Mouse (Mus musculus): ENCODE measurements around the gene Panx2.
A peak's percentile ranks its signal among the peaks of the same experiment; 100 is the strongest.

Panx2 gene

DNA sequence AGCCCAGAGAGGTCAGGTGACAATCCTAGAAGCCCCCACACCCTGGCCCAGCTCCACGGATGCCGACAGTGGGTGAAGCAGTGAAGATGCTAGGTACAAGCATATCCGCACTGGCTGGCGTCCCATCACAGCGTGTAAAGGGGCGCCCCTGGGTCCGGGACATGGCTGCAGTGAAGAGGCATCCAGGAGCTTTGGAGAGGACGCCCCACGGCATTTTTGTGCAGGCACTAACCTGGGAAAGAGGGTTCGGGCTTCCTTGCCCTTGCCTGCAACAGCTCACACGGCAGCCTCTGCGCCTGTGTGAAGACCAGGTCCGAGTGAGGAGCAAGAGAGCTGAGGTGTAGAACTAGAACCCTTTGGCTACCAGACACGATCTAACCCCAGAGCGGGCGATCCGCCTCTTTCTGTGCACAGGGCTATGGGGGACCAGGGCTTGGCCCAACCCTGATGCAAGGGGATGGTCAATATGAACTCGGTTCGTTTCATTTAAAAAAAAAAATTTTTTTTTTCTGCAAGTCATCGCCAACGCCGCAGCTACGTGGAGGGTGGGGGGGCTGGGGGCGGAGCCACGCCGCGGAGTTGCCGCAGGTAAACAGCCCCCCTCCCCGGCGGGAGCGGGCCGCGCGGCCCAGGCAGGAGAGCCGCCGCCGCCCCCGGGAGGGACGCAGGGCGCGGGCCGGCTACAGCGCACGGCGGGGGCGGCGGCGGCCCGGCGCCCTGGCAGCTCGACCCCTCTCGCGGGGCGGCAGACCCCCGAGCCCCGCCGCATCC, at the start of gene Panx2:
Gene Panx2, plus strand, starts transcription at position 574 of the 771 bp plus-strand sequence.
- DNase-seq (ENCODE audit: low read depth, low spot score): peak; percentile 34

DNA sequence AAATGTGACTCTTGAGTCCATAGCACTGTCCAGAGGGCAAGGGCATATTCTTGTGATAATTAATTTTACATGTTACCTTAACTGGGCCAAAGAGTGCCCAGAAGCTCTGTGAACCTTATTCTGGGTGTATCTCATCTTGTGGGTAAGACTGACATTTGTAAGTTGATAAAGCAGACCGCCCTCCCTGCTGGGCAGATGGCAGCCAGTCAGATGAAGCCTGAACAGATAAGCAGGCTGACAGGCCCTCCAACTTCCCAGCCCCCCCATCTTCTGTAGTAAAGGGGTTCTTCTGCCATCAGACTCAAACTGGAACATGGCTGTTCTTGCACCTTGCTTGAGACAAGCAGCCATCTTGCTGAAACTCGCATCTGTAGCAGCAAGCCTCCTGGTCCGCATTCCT, 42.8 kb upstream of the Panx2 start:
- no peak for DNase-seq (ENCODE audit: low read depth, low spot score)

DNA sequence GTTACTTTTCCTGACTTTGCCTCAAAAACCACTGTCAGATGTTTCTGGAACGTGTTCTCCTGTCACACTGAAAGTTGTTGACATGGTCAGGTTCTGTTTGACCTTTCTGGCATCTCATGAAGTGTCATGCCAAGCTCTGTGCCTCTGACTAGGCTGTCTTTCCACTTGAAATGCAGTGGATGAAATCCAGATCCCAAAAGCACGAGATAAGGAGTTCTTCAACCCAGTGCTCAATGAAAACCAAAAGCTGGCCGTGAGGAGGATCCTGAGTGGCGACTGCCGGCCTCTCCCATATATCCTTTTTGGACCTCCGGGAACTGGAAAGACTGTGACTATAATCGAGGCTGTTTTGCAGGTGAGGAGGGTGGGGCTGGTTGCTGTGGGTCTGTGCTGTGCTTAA, 39.4 kb upstream of the Panx2 start:
- no peak for DNase-seq (ENCODE audit: low read depth, low spot score)

DNA sequence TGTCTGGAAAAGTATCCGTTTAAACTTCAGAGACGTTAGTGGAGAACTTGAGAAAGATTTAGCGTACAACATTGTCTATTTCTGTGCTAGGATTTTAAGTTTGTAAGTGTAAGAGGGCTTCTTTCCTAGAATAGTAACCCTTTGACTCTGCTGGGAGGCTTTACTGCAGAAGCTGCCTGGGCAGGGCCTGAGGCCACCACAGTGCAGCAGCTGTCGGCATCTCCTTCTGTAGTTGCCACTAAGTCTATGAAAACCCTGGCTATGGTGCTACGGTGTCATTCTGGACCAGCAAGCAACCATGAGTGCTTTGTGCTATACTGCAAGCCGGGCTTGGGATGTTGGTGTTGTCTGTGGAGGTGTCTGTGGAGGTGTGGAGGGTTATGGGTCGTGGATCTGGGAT, 39.0 kb upstream of the Panx2 start:
- DNase-seq (ENCODE audit: low read depth, low spot score): no peak

DNA sequence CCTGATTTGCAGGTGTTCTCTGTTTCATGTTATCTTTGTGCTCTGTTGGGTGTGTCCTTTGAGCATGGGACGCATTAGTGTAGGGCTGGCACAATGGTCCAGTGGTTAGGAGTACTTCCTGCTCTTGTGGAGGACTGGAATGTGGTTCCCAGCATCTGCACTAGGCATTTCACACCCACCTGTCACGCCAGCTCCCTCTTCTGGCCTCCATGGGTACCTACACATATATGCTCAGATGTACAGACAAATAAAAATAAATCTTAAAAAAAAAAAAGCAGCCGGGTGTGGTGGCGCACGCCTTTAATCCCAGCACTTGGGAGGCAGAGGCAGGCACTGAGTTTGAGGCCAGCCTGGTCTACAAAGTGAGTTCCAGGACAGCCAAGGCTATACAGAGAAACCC, 15.2 kb upstream of the Panx2 start:
- DNase-seq (ENCODE audit: low read depth, low spot score): no peak

DNA sequence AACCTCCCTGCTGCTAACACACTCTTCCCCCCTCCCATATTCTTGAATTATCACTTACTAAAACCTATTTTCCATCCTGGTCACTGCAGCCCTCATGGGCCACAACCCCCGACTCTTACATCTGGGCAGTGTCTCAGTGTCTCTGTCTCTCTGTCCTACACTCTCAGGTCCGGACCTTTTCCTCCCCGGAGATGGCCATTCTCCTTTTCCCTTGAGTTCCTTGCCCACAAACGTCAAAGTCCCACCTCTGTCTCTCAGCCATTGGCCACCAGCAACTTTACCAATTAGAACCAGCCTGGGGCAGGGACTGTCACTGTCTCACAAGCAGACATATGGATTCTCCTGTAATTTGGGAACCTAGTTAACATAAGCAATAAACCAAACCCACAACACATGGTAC, 13.2 kb upstream of the Panx2 start:
- no peak for DNase-seq (ENCODE audit: low read depth, low spot score)

DNA sequence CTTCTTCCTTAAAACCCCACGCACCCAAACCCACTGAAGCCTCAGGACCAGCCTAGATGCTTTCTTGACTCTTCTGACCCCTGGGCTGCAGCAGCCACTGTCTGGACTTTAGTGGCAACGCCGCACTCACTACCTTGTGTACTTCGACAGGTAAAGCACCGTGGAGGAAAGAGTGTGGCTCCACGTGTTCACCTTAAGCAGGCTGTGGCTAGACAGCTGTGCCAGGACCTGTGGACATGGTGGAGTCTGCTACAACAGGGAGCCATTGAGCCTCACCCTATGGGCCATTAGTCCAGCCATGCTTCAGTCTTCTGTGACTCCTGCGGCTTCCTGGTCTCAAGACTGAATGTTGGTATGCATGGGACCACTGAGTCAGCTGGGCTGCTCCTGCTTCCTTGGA, 4.9 kb upstream of the Panx2 start:
- DNase-seq (ENCODE audit: low read depth, low spot score): no peak

DNA sequence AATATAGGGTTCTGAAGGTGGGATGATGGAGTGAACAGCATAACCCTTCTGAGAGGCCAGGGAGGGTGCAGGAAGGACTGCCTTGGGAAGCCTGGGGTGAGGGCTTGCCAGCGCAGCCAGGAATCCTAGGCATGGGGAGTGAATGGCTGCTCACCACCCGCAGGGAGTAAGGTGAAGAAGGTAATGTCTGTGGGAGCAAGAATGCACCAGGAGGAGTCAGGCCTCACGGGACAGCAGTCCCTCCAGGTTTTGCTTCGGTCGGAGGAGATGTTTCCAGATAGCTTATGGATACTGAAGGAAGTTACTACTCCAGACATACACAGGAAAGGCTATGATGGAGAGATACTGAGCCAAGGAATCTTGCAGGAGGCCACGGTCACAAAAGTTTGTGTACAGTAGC, 798 bp upstream of the Panx2 start:
- no peak for DNase-seq (ENCODE audit: low read depth, low spot score)

DNA sequence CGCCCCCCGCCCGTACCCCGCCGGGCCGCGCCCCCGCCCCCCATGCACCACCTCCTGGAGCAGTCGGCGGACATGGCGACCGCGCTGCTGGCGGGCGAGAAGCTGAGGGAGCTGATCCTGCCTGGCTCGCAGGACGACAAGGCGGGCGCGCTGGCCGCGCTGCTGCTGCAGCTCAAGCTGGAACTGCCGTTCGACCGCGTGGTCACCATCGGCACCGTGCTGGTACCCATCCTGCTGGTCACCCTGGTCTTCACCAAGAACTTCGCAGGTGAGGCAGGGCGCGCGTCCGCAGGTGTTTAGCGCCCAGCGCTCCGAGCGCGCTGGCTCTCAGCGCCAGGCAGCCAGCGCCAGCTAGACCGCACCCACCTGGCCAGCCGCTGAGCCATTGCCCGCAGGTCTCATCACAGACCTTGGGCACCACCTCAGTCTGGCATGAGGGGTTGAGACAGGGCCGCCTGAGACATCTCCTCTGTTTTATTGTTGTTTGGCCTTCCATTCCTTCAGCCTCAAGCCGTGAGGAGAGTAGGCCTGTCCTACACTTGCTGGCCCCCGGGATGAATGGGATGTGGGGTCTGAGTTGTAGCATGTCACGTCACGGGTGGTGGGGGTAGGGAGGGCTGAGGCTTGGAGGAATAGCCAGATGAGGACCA, 623 bp downstream of the Panx2 start:
- DNase-seq (ENCODE audit: low read depth, low spot score): peak; percentile 25

DNA sequence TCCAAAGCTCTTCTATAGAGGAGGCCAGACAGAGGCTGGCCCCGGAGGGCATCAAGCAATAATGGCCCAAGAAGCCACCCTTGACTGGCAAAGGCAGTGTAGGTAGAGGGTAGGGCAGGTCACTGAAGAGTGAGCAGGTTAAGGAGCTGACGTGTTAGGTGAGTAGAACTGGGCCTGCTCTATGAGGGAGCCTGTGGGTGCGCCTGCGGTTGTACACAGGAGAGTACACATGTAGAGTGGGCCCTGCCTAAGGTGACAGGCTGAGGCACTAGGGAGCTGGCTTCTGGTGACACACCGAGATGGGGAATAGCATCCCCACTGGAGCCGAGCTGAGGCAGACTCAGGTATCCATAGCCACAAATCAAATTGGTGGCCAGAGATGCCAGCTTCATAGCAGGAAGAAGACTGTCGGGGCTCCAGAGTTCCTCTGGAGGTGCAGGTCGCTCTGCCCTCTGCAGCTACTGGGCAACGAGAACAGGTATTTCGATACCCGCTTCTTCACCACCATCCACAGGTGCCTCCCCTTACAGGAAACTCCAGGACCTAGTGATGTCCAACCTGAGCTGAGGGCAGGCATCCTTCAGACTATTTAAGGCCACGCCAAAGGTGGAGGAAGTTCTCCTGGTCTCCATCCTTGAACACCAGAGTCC, 1.4 kb downstream of the Panx2 start:
- no peak for DNase-seq (ENCODE audit: low read depth, low spot score)

DNA sequence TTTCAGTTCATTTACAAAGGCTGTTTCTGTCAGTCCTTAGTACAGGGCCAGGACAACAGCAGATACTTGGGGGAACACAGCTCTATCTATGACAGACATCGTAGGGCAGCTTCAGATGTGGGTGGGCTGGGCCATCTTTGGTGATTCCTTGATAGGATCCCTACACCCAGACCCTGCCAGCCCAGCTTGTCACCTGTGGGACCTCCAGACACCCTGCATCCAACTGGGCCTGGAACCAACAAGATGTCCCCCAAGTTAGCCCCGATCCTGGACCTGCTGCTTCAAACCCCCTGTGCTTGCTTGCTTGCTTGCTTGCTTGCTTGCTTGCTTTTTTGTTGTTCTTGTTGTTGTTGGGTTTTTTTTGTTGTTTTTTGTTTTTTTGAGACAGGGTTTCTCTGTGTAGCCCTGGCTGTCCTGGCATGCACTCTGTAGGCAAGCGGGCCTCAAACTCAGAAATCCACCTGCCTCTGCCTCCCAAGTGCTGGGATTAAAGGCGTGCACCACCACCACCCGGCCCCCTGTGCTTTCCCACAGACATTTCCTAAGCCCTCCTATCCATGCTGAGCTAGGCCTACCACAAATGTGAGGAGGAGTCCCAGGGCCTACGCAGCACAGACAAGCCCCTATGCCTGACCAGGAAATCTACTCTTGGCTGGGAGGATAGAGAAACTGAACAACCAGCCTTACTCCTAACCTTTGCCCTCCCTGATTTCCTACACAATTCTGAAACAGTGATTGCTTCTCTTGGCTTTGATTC, 2.4 kb downstream of the Panx2 start:
- no peak for DNase-seq (ENCODE audit: low read depth, low spot score)

DNA sequence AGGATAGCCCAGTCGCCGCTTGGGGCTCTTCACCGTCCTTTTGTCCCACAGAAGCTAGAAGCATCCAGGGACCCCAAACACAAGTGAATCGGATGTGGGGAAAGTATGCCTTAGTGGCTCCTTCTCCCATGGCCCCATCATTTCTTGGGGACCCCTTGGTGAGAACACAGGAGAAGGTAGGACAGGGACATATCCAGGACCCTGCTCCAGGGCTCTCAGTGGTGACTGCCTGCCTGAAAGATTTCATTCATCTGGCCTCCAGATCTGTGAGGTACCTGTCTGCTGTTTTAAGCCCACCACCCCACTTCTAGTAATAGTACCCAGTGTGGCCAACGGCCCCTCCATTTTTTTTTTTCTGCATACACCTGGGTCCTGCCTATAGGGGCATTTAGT, 3.0 kb downstream of the Panx2 start:
- no peak for DNase-seq (ENCODE audit: low read depth, low spot score)

DNA sequence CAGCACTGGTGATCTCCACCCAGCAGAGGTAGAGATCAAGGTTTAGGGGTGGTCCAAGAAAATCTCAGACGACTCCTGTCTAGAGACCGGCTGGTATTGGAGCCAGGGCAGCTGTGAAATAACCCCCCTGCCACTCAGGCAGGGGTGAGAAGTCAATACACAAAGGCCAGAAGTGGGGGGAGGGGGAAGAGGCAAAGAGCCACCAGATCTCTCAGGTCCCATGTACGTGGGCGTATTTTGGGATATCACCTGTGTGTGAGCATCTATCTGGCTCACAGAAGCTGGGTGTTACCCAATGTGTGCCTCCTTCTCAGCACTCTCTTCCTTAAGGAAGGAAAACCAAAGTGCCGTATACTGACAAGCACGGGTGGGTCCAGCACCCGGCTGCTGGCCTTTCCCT, 3.5 kb downstream of the Panx2 start:
- DNase-seq (ENCODE audit: low read depth, low spot score): no peak

DNA sequence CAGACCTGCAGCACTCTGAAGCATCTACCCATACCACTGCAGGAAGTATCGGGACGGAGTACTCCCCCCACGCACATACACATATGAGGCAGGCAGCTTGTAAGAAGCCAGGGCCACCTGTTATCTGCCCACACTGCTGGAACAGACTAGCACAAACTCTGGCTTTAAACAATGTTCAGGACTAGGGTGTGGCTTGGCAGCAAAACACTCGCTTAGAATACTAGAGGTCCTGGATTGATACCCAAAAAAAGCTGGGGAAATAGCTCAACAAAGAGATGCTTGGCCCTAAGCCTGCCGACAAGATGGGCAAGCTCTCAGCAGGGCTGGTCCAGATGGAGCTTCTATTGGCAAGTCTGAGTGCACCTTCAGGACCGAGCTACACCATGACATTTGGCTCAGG, 4.0 kb downstream of the Panx2 start:
- no peak for DNase-seq (ENCODE audit: low read depth, low spot score)

DNA sequence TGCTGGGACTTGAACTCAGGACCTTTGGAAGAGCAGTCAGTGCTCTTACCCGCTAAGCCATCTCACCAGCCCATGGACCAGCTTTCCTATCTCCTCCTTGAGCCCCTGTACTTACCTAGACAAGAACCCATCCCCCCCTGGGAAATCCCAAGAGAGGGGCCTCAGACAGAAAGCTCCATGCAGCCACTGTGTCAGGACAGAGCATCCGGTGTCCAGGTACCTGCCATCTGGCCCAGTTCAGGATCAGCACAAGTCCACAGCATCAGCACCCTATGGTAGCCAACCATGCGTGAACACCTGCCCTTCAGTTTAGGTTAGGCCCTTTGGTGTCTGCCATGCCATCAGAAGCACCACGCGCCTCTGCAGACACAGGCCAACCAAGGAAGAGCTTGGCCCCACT, 5.4 kb downstream of the Panx2 start:
- DNase-seq (ENCODE audit: low read depth, low spot score): no peak

DNA sequence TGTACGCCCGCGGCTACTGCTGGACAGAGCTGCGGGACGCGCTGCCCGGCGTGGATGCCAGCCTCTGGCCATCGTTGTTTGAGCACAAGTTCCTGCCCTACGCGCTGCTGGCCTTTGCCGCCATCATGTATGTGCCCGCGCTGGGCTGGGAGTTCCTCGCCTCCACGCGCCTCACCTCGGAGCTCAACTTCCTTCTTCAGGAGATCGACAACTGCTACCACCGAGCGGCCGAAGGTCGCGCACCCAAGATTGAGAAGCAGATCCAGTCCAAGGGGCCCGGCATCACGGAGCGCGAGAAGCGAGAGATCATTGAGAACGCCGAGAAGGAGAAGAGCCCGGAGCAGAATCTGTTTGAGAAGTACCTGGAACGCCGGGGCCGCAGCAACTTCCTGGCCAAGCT, 8.1 kb downstream of the Panx2 start:
- DNase-seq (ENCODE audit: low read depth, low spot score): no peak

DNA sequence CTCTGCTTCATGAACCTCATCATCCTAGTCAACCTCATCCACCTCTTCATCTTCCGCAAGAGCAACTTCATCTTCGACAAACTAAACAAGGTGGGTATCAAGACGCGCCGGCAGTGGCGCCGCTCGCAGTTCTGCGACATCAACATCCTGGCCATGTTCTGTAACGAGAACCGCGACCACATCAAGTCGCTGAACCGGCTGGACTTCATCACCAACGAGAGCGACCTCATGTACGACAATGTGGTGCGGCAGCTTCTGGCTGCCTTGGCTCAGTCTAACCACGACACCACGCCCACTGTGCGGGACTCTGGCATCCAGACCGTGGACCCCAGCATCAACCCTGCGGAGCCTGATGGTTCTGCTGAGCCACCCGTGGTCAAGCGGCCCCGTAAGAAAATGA, 8.7 kb downstream of the Panx2 start:
- DNase-seq (ENCODE audit: low read depth, low spot score): no peak

DNA sequence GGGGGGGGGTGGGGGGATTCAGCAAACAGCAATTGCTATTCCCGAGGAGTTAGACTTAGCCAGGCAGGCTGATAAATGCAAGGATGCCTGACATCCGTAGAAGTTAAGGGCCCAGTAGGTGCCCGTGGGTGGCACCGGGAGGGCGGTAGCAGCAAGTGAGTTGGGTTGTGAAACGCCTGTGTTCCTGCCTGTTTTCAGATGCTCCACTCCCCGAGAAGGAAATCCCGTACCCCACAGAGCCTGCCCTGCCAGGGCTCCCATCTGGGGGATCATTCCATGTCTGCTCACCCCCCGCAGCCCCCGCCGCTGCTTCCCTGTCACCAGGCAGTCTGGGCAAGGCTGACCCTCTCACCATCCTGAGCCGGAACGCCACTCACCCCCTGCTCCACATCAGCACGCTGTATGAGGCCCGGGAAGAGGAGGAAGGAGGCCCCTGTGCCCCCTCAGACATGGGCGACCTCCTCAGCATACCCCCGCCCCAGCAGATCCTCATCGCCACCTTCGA, 9.9 kb downstream of the Panx2 start:
- DNase-seq (ENCODE audit: low read depth, low spot score): no peak

DNA sequence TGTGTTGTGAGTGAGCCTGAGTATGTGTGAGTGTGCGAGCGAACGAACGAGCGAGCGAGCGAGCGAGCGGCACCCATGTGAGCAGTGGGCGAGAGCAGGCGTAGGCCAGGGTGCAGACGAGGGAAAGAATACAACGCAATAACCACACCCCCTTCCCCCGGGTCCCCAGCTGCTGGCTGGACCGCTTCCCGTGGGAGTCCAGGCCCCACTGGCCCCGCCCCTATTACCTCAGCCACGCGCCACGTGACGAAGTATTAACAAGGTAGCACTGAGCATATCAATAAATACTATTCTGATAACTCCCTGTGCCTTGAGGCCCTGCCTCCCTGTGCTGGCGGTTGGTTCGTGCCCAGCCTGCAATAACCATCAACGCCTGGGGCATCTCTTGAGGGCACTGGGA, 11.1 kb downstream of the Panx2 start:
- no peak for DNase-seq (ENCODE audit: low read depth, low spot score)

DNA sequence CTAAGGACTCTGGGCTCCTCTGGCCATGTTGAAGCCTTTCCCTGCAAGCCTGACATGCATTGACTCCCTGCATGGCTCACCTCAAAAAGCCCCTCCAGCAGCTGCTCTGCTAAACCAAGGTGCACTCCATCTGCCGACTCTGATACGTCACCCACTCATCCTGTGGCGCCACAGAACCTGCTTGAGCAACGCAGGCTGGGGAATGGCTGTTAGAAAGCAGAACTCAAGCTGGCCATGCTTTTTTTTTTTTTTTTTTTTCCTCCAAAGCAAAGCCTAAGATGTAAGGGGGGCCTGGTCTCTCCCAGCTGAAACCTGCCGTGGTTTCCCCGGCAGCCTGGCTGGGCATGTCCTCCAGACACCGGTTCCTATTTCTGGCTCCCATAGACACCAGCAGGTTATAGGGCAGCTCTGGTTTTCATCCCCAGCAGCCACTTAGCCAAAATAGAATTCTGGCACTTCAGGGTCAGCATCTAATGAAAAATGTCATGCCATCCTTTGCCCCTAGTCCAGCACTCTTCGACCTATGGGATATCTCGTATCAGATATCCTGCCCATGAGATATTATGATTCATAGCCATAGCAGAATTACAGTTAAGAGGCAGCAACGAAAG, 14.6 kb downstream of the Panx2 start:
- DNase-seq (ENCODE audit: low read depth, low spot score): no peak

DNA sequence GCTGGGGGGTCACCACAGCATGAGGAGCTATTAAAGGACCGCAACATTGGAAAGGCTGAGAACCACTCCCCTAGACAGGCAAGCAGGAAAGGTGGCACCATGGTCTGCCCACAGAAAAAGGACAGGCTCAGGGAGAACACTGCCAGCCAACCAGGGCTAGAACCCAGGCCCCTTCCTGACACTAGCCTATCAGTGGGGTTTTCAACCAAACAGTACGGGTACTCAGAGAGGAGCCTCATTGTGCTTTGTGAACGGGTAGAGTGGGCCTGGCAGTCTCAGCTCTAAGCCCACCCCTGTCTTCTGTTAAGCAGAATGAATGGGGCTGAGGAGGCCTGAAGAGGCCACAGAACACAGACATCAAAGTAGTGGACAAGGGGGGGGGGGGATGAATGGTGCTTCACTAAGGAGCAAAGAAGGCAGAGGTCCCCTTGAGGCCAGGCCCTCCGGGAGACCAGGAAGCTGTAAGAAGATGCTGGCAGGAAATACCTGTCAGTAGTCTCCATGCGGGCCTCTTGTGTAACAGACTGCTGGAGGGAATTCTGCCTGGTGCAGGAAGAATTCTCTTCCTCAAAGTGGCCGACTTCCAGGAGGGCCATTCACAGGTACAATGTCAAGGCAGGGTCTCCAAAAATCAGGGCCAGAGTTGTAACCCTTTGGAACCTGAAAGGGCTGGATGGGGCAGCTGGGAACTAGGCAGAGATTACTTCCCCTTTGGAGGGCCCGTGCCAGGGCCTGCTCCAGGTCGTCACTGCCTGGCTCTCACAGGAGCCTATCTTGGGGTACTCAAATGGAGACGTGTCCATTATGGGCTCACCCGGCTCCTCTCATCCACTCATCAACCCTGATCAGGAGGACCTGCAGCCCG, 15.3 kb downstream of the Panx2 start, which contains the start of gene Trabd:
Gene Trabd, plus strand, starts transcription at position 512 of the 865 bp plus-strand sequence.
- no peak for DNase-seq (ENCODE audit: low read depth, low spot score)
